Mouse (Mus musculus) spleen, postnatal 14 days (tissue): ENCODE data around the gene Gm10217.

ENCODE experiments used
- DNase-seq, 2 experiments: peaks; one replicate each; pipeline ENCODE4 v3.0.0; 2021 to 2022; ENCODE audit warnings: low spot score in 2 of 2

The Gm10217 gene

GRCm38 (mm10) chr8:9863951-9864350 is at the start of gene Gm10217:
Gm10217 (plus strand) TSS chr8:9864251.
- no peak for DNase-seq

- DNase-seq: no peak
These were observed 39.3 kb upstream of the Gm10217 start for GRCm38 (mm10) chr8:9824770-9825169.

- no peak for DNase-seq
These were observed 23.8 kb upstream of the Gm10217 start for GRCm38 (mm10) chr8:9840257-9840656.

GRCm38 (mm10) chr8:9859286-9859685 is 4.8 kb upstream of the Gm10217 start:
- DNase-seq: no peak

GRCm38 (mm10) chr8:9860539-9861203 is 3.4 kb upstream of the Gm10217 start:
- no peak for DNase-seq

- DNase-seq: no peak
These were observed 1.1 kb downstream of the Gm10217 start for GRCm38 (mm10) chr8:9865150-9865549.

GRCm38 (mm10) chr8:9868094-9868493 is 4.0 kb downstream of the Gm10217 start:
- DNase-seq: no peak

- no peak for DNase-seq
These were observed 12.2 kb downstream of the Gm10217 start for GRCm38 (mm10) chr8:9876241-9876640.

- DNase-seq: no peak
These were observed 15.9 kb downstream of the Gm10217 start for GRCm38 (mm10) chr8:9879921-9880320.

- DNase-seq: no peak
These were observed 22.7 kb downstream of the Gm10217 start for GRCm38 (mm10) chr8:9886714-9887113.

- no peak for DNase-seq
These were observed 35.1 kb downstream of the Gm10217 start for GRCm38 (mm10) chr8:9899199-9899598.

- DNase-seq: no peak
These were observed 35.6 kb downstream of the Gm10217 start for GRCm38 (mm10) chr8:9899673-9900072.
